Mouse (Mus musculus) lung, adult 2 months (tissue): ENCODE data around the gene Kcnab2.

Experiments used
- CTCF ChIP-seq: fragments of 200-500 bp; IDR thresholded peaks from 2 replicates; pipeline ENCODE4 v1.5.1; 2011; ENCODE audit warnings: mild to moderate bottlenecking, low read length, control low read depth; ENCODE audit not compliant: insufficient read depth
- POLR2A ChIP-seq: fragments of 200-500 bp; IDR thresholded peaks from 2 replicates; pipeline ENCODE4 v1.6.1; 2011; ENCODE audit warnings: low read depth, mild to moderate bottlenecking, control low read depth, low read length, borderline replicate concordance; ENCODE audit errors: extremely low read depth

DNA sequence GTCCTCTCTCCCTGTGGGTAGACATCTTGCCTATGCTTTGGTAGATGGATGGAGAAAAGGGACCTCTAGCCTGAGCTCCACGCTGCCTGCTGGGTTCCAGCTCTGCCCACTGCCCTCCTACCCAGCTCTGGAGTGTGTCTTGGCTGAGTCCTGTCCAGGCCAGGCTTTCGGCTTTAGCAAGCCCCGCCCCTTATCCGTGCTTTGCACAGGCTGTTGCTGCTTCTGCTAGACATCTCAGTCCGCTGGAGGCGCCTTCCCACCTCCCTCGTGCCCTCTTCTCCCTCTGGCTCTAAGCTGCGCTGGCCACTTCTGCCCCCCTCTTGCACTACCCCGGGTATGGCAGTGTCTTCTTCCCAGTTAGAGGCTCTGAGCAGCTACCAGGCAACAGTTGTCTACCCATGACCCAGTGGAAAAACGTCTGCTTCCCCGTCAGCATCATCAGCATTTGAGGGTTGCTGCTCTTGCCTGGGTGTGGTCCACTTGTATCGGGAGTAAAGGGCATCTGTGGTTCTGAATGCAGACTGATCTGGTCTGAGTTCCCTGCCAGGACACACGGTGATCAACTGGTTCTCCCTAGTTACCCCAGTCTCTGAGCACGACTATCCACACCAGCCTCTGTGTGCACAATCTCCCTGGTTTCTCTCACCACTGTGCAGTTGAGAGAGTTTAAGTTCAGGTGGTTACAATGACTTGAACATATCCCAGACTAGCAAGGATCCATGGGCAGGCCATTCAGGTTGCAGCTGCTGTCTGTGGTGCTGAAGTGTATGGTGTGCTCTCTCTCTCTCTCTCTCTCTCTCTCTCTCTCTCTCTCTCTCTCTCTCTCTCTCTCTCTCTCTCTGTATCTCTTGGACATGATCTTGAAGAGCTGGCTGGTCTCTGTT, 126.0 kb downstream of the Kcnab2 start:
- no peak for TF ChIP-seq CTCF
- 0 out of 2 replicates have a peak, but pooled peaks have one; percentile 2 for TF ChIP-seq POLR2A
